Mouse (Mus musculus): ENCODE measurements at regions not wholly inside any gene's neighbourhood (a gene's known extent, or its start where the extent isn't known, plus 50 kb on each side); places are given as distances from the start of the nearest gene placed in this dataset.

DNA sequence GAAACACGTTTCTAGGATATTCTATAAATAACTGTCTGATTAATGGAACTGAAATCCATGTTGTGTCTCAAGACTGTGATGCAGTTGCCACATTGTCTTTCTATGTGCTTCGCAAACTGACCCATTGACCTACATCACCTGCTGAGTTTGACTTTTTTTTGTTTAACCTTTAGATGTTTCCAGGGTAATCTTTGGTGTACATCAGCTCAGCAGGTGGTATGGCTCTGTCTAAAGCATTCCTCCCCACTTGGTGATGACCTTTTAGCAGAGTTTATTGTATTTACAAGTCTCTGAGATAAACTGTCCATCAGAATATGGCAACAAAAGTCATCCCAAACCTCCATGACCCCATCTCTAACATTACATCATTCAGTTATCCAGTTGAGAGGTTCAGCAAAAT, 337.0 kb upstream of the 4930452B06Rik start:
- Histone ChIP-seq H3K4me1 (no peaks in the 10 kb centered on the region), H3K9me3 (no peaks in the 10 kb centered on the region), H3K4me3 (no peak overlapping the region), H3K4me2 (no peak overlapping the region), H3K27me3 (no peaks in the 10 kb centered on the region), H3K9ac (no peak overlapping the region), H3K27ac (no peak overlapping the region), H3K36me3 (no peaks in the 10 kb centered on the region)
- ATAC-seq (ENCODE audit: insufficient number of reproducible peaks, low FRiP score, low TSS enrichment, low read depth), result no peak
- 78% methylated on average over 2 of the region's 2 CpGs for WGBS

DNA sequence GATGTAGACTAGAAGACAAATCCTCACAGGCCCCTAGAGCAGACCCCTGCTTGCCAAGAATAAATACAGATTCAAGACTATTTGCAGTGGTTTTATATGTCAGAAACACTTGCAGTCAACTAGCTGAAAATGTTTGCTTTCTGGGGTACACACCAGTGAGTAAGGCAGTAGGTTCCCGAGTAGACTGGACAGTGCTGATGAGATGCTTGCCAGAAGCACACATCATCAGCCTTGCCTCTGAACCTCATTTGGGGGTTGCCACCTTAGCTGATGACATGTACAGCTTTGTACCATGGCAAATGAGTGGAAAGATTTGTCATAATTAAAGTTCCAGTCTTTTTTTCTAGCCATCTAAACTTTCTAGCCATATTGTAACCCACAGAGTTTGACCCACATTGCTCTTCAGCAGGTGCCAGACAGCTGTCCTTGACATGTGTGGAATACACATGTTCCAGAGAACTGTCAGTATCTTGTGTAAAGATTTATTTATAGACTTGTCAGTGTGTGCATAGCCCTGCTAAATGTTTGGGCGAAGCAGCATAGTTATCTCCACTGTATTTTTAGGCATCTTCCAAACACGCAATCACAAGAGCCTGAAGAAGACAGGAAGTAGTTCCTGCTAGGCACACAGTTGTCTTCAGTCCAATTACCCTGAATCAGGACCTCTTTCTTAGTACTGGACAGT, 334.5 kb upstream of the 4930452B06Rik start:
- H3K27me3 ChIP-seq, result no peaks in the 10 kb centered on the region
- no peak overlapping the region for H3K4me3 ChIP-seq
- no peak overlapping the region for H3K4me2 ChIP-seq
- 72% methylated on average over 3 of the region's 3 CpGs for WGBS
- no peak overlapping the region for H3K9ac ChIP-seq
- H3K36me3 ChIP-seq, result no peaks in the 10 kb centered on the region
- ATAC-seq (ENCODE audit: insufficient number of reproducible peaks, low FRiP score, low TSS enrichment, low read depth), result no peak
- no peaks in the 10 kb centered on the region for H3K9me3 ChIP-seq
- no peaks in the 10 kb centered on the region for H3K4me1 ChIP-seq
- no peak overlapping the region for H3K27ac ChIP-seq

DNA sequence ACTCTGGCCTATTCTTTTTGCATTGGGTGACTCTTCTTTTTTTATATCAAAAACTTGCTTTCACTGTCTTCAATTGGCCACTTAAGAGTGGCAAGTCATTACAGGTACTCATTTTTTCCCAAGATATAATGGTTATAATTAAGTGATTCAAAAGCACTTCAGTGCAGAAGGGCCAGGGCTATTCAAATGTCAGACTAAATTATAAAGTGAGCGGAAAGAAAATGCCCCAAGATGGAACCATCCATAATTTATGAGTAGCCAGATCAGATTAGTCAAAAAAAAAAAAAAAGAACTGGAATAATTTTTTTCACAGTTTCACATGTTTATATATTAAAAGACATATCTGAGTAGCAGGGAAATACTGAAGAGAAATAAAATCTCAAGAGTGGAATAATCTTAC, 333.8 kb upstream of the 4930452B06Rik start:
- Histone ChIP-seq H3K9ac (no peak overlapping the region), H3K36me3 (no peaks in the 10 kb centered on the region), H3K27ac (no peak overlapping the region), H3K27me3 (no peaks in the 10 kb centered on the region), H3K4me3 (no peak overlapping the region), H3K9me3 (no peaks in the 10 kb centered on the region), H3K4me1 (no peaks in the 10 kb centered on the region), H3K4me2 (no peak overlapping the region)
- no peak for ATAC-seq (ENCODE audit: insufficient number of reproducible peaks, low FRiP score, low TSS enrichment, low read depth)
- 91% methylated on average over 1 of the region's 1 CpGs for WGBS

DNA sequence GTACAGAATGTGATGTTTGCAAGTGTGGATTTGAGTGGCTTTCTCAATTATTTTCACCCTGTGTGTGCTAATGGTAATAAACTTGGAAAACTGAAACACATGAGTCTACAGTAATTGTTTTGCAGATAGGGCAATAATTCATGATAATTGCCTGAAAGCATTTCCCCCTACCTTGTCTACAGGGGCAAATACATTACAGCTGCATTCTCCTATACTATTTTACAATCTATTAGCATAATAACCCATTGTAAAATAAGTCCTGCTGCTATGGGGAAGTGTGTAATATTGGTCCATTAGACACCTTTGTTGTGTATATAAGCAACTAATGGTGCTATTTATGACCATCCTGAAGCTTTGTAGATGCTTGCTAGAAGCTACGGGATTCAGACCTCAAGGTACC, 327.4 kb upstream of the 4930452B06Rik start:
- H3K4me1 ChIP-seq, result no peaks in the 10 kb centered on the region
- no peak overlapping the region for H3K4me3 ChIP-seq
- no peak overlapping the region for H3K27ac ChIP-seq
- no peak for ATAC-seq (ENCODE audit: insufficient number of reproducible peaks, low FRiP score, low TSS enrichment, low read depth)
- WGBS, result 32% methylated on average over 1 of the region's 1 CpGs
- H3K4me2 ChIP-seq, result no peak overlapping the region
- no peaks in the 10 kb centered on the region for H3K27me3 ChIP-seq
- H3K36me3 ChIP-seq, result no peaks in the 10 kb centered on the region
- no peak overlapping the region for H3K9ac ChIP-seq
- H3K9me3 ChIP-seq, result no peaks in the 10 kb centered on the region

DNA sequence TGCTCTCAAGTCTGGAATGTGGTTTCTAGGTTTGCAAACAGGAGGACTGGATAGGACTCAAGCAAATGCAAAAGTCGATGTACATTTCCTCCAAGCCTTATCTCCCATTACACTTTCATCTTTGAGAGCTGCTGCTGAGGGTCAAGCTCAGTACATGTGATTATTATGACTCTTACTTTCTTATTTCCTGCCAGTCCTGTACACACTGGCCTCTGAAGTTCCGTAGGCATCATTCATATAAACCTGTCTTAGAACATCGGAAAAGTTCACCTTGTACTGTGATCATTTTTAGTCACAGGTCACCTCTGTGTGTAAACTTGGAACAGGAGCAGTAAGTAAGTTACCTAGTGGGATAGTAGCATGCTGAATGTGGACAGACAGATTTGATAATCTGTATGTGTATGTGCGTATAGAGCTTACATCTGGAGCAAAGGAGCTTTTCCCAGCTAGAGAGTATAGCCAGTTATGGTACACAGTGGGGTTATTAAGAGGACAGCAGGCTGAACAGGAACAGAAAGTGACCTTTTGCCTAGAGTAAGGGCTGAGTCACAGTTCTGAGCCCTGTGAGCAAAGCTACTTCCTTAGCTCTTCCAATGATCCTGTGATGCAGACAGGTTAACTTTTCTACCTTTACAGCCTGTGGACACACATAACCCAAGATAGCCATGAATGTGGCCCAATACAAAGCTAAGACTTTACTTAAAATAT, 319.2 kb upstream of the 4930452B06Rik start:
- Histone ChIP-seq H3K9me3 (no peaks in the 10 kb centered on the region), H3K9ac (no peak overlapping the region), H3K36me3 (no peaks in the 10 kb centered on the region), H3K4me3 (no peak overlapping the region), H3K27ac (no peak overlapping the region), H3K4me1 (no peaks in the 10 kb centered on the region), H3K27me3 (no peaks in the 10 kb centered on the region), H3K4me2 (no peak overlapping the region)
- no peak for ATAC-seq (ENCODE audit: insufficient number of reproducible peaks, low FRiP score, low TSS enrichment, low read depth)
- 84% methylated on average over 4 of the region's 4 CpGs for WGBS

DNA sequence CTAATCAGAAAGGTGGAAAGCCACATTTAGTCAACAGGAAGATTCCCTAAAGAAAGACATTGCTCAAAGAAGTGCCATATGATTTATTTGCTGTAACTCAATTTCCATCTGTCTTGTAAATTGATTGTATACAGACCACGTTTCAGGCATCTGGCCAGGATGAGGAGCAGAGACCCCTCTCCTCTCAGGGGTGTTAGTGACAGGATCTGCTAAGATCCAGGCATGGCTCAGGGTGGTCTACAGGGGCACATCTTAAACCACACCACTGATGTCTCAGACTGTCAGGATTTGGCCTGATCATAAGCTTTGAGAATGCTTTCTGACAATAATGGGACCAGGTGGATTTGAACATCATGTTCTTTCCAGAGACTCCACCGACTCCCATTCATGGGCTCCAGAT, 295.5 kb upstream of the 4930452B06Rik start:
- no peak for ATAC-seq (ENCODE audit: insufficient number of reproducible peaks, low FRiP score, low TSS enrichment, low read depth)
- H3K27me3 ChIP-seq, result no peaks in the 10 kb centered on the region
- WGBS, result 26% methylated on average over 2 of the region's 2 CpGs
- H3K9ac ChIP-seq, result no peak overlapping the region
- no peaks in the 10 kb centered on the region for H3K36me3 ChIP-seq
- no peak overlapping the region for H3K4me3 ChIP-seq
- 0 out of 2 replicates have a peak, but pooled peaks cover 3% of the 10 kb centered on the region for H3K4me1 ChIP-seq
- H3K9me3 ChIP-seq, result no peaks in the 10 kb centered on the region
- H3K4me2 ChIP-seq, result no peak overlapping the region
- H3K27ac ChIP-seq, result no peak overlapping the region

DNA sequence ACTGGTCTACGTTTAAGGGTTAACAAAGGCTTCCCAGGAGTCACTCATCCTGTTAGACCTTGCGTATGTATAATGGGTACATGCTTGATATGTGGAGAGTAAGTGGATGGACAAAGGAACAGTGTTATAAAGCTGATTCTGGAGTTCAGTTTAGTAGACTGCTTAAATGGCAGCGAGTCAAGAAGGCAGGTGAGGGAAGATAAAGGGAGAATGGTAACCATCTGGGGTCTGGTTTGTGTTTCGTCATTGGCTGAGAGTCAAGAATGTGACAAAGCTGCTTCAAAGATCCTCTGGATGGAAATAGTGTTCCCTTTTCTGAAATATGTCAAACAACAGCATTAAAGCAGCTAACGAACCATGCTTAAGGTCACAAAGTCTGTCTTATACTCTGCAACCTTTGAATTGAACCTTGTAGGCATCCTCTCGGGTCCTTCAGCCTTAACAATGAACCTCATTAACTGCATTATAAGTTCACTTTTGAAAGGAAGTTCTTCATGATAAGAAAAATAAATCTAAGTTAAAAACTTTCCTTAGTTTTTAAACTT, 286.9 kb upstream of the 4930452B06Rik start:
- H3K4me1 ChIP-seq, result no peaks in the 10 kb centered on the region
- no peak overlapping the region for H3K4me2 ChIP-seq
- H3K27me3 ChIP-seq, result no peaks in the 10 kb centered on the region
- WGBS, result 31% methylated on average over 6 of the region's 6 CpGs
- H3K27ac ChIP-seq, result no peak overlapping the region
- no peak overlapping the region for H3K9ac ChIP-seq
- no peaks in the 10 kb centered on the region for H3K36me3 ChIP-seq
- no peak overlapping the region for H3K4me3 ChIP-seq
- no peak for ATAC-seq (ENCODE audit: insufficient number of reproducible peaks, low FRiP score, low TSS enrichment, low read depth)
- H3K9me3 ChIP-seq, result no peaks in the 10 kb centered on the region

DNA sequence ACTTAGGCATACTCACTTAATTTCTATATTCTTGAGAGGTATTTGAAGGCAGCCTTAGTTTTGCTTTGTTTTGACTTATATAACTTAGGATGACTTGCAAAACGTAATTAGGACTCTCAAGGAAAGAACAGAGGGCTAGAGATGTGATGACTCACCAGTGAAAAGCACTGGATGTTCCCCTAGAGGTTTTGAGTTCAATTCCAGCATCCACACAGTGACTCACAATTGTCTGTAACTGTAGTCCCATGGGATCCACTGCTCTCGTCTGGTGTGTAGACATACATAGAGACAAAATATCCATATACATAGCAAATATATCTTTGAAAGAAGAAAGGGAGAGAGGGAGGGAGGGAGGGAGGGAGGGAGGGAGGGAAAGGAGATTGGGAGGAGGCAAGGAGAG, 282.7 kb upstream of the 4930452B06Rik start:
- no peaks in the 10 kb centered on the region for H3K9me3 ChIP-seq
- H3K27ac ChIP-seq, result no peak overlapping the region
- no peak overlapping the region for H3K4me2 ChIP-seq
- no peak overlapping the region for H3K9ac ChIP-seq
- no peaks in the 10 kb centered on the region for H3K27me3 ChIP-seq
- no peaks in the 10 kb centered on the region for H3K36me3 ChIP-seq
- no peak overlapping the region for H3K4me3 ChIP-seq
- 68% methylated on average over 2 of the region's 2 CpGs for WGBS
- no peaks in the 10 kb centered on the region for H3K4me1 ChIP-seq
- ATAC-seq (ENCODE audit: insufficient number of reproducible peaks, low FRiP score, low TSS enrichment, low read depth), result no peak

DNA sequence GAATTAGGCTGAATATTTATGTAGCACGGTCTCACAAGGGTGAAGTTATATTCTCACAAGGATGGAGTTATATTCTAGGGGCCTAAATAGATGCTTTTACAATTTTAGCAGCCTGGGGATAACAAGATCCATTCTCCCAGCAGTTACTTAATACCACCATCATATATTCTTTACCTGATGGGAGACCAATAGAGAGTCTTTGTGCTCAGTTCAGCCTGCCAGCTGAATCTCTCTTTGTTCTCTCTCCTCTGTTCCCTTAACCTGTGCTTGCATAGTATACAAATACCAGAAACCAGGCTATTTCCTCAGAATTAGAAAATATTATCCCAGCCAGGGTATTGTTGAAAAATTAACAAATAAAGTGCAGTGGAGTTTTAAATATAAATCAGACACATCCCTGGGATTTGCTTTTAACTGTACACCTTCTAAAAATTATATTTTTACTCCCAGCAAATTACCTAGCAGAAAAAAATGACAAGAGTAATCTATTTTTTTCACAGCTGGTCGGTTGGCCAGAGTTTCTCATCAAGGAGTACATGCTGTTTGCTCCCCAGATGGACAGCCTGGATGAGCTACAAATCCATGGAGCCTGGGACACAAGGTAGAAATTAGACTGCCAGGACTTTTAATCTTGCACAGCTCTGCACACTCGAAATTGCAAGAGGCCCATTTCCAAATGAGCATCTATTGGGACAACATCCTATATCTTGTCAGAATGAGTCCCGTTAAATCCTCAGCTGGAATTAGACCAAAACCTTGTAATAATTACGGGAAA, 281.0 kb upstream of the 4930452B06Rik start:
- Histone ChIP-seq H3K27me3 (no peaks in the 10 kb centered on the region), H3K9me3 (no peaks in the 10 kb centered on the region), H3K27ac (no peak overlapping the region), H3K4me2 (no peak overlapping the region), H3K9ac (no peak overlapping the region), H3K4me1 (no peaks in the 10 kb centered on the region), H3K4me3 (no peak overlapping the region), H3K36me3 (no peaks in the 10 kb centered on the region)
- no peak for ATAC-seq (ENCODE audit: insufficient number of reproducible peaks, low FRiP score, low TSS enrichment, low read depth)
- 70% methylated on average over 5 of the region's 5 CpGs for WGBS

DNA sequence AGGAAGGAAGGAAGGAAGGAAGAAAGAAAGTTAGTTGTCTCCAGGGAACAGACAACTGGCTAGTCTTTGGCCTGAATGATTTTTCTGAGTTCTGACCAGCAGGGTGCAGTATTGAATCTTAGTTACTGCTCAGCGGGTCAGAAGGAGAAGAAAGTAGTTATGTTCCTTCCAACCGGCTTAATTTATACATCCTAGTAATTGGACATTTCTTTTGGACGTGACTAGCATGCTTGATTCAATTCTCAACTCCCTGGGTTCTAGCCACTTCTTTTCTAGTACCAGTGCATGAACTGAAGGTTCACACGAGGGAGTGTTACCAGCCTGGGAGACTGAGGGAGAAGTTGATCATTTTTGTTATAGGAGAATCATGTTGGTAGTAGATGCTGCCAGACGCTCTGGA, 269.1 kb upstream of the 4930452B06Rik start:
- no peaks in the 10 kb centered on the region for H3K27me3 ChIP-seq
- WGBS, result 17% methylated on average over 5 of the region's 5 CpGs
- H3K9me3 ChIP-seq, result no peaks in the 10 kb centered on the region

More for the DNA sequence above, 269.1 kb upstream of the 4930452B06Rik start:
- H3K4me1 ChIP-seq, result no peaks in the 10 kb centered on the region
- H3K4me2 ChIP-seq, result no peak overlapping the region
- no peak overlapping the region for H3K4me3 ChIP-seq
- no peak for ATAC-seq (ENCODE audit: insufficient number of reproducible peaks, low FRiP score, low TSS enrichment, low read depth)
- no peak overlapping the region for H3K27ac ChIP-seq
- H3K9ac ChIP-seq, result no peak overlapping the region
- H3K36me3 ChIP-seq, result no peaks in the 10 kb centered on the region
